Mouse (Mus musculus): Measurements from ENCODE around the gene Add3. TPM values are rescaled to one million over a fixed set of nuclear protein-coding genes. Genes with fewer than 3 reads are reported as not detected.

Gene Add3
- total and polyA plus RNA-seq, 3 experiments = 16.3 to 18.4 (median 16.4) TPM

DNA sequence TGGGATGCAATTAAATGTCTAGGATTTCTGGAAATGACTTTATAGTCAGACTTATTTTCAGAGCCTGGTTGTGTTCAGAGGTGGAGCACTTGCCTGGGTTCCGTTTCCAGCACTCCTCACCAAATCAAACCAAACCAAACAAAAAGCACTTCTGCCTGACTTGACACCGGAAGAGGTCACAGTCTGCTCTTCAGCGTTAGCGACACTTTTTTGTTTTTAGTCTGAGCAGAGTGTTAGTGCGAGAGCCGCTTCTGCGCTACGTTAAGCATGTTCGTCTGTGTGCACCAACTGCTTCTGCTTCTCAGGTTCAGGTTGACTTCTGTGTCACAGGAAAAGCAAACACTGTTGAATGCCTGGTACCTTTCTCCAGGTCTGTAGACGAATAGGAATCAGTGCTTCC lies 44.0 kb downstream of the Add3 start:
- no peak overlapping the region for H3K4me2 ChIP-seq (ENCODE audit: insufficient read depth, low read depth, poor library complexity, severe bottlenecking)
- no peaks in the 10 kb centered on the region for H3K27me3 ChIP-seq (replicated peaks)
- H3K27ac ChIP-seq (ENCODE audit: insufficient read depth, low read depth) = no peak overlapping the region
- H3K36me3 ChIP-seq (replicated peaks in 1 of 2; ENCODE audit: control insufficient read depth in 1 of 2, insufficient read depth in 1 of 2, low read length in 1 of 2) = no peaks in the 10 kb centered on the region
- in situ Hi-C loops (cut with MboI; ENCODE audit: low pct_ligation_motif_present, low pct_unique_long_range_greater_than_20kb, low sequenced_read_pairs) = no loop called here
- TF ChIP-seq IRF4 (IDR thresholded peaks at IDR 0.05; ENCODE audit: low read depth, low read length) = no peak
- TF ChIP-seq CHD2 (IDR thresholded peaks at IDR 0.05; ENCODE audit: low read length) = no peak
- TF ChIP-seq MAFK (IDR thresholded peaks at IDR 0.05; ENCODE audit: insufficient replicate concordance, low read length) = no peak
- no peak for TF ChIP-seq SMC3 (IDR thresholded peaks at IDR 0.05; ENCODE audit: low read depth, low read length)
- no peak for TF ChIP-seq ZMIZ1 (IDR thresholded peaks at IDR 0.05; ENCODE audit: low read depth, low read length)
- TF ChIP-seq ELF1 (IDR thresholded peaks at IDR 0.05; ENCODE audit: low read depth, low read length) = no peak
- TF ChIP-seq JUND (conservative IDR thresholded peaks at IDR 0.05; ENCODE audit: low read depth, low read length) = no peak
- TF ChIP-seq NRF1 (IDR thresholded peaks at IDR 0.05; ENCODE audit: low read depth, low read length) = no peak
- no peak for TF ChIP-seq MAZ (IDR thresholded peaks at IDR 0.05; ENCODE audit: low read depth, low read length)
- no peak for TF ChIP-seq SIN3A (IDR thresholded peaks at IDR 0.05; ENCODE audit: low read length)
- no peak for DNase-seq (ENCODE audit: extremely low read depth)
- H3K79me2 ChIP-seq (replicated peaks; ENCODE audit: control insufficient read depth, extremely low read depth, insufficient read depth, poor library complexity, severe bottlenecking) = no peaks in the 10 kb centered on the region
- H3K4me1 ChIP-seq (ENCODE audit: control insufficient read depth in 1 of 2, insufficient read depth in 2 of 2) = peaks cover 3 to 43% of the 10 kb centered on the region in 2 experiments; a peak in 3 of 4 replicates
- dilution Hi-C loops (cut with MboI; ENCODE audit: extremely low pct_ligation_motif_present, extremely low pct_unique_long_range_greater_than_20kb, low sequenced_read_pairs) = no loop called here
- no peak overlapping the region for H3K9ac ChIP-seq (ENCODE audit: insufficient read depth, low read depth)
- H3K4me3 ChIP-seq (replicated peaks in 1 of 3; ENCODE audit: low read depth in 2 of 3, low read length in 2 of 3, poor library complexity in 1 of 3) = no peak overlapping the region
- H3K9me3 ChIP-seq (replicated peaks; ENCODE audit: low read length) = no peaks in the 10 kb centered on the region

DNA sequence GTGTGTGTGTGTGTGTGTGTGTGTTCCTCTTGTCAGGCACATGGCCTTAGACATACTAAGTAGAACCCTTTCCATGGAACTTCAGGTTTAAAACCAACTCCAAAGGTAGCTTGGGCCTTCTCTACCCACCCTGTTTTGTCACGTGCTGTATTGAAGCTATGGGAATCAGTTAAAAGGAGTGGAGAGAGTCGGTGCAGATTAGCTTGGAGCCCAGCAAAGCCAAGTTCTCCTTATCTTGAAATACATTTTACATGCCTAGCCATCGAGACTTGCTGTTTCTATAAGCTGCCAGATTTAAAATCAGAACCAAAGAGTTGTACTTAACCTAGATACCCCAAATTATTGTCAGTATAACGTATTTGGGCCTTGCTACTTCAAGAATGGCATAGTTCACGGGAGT lies 44.7 kb downstream of the Add3 start:
- no peak overlapping the region for H3K27ac ChIP-seq (ENCODE audit: insufficient read depth, low read depth)
- dilution Hi-C loops (cut with MboI; ENCODE audit: extremely low pct_ligation_motif_present, extremely low pct_unique_long_range_greater_than_20kb, low sequenced_read_pairs) (no loop called here), in situ Hi-C loops (cut with MboI; ENCODE audit: low pct_ligation_motif_present, low pct_unique_long_range_greater_than_20kb, low sequenced_read_pairs) (no loop called here)
- no peaks in the 10 kb centered on the region for H3K36me3 ChIP-seq (replicated peaks in 1 of 2; ENCODE audit: control insufficient read depth in 1 of 2, insufficient read depth in 1 of 2, low read length in 1 of 2)
- peaks cover 3 to 43% of the 10 kb centered on the region in 2 experiments; a peak in 3 of 4 replicates for H3K4me1 ChIP-seq (ENCODE audit: control insufficient read depth in 1 of 2, insufficient read depth in 2 of 2)
- DNase-seq (ENCODE audit: extremely low read depth) = no peak
- no peak overlapping the region for H3K4me3 ChIP-seq (replicated peaks in 1 of 3; ENCODE audit: low read depth in 2 of 3, low read length in 2 of 3, poor library complexity in 1 of 3)
- H3K9me3 ChIP-seq (replicated peaks; ENCODE audit: low read length) = no peaks in the 10 kb centered on the region
- TF ChIP-seq MEF2A (IDR thresholded peaks at IDR 0.05; ENCODE audit: borderline replicate concordance, low read depth, low read length) = no peak
- no peak for TF ChIP-seq RCOR1 (conservative IDR thresholded peaks at IDR 0.05; ENCODE audit: low read depth, low read length)
- no peak for TF ChIP-seq SIN3A (IDR thresholded peaks at IDR 0.05; ENCODE audit: low read length)
- no peak for TF ChIP-seq POLR2A (IDR thresholded peaks at IDR 0.05; ENCODE audit: low read depth, low read length)
- TF ChIP-seq KAT2A (IDR thresholded peaks at IDR 0.05; ENCODE audit: insufficient replicate concordance, low read length) = no peak
- no peak for TF ChIP-seq GABPA (IDR thresholded peaks at IDR 0.05; ENCODE audit: insufficient replicate concordance, low read depth, low read length)
- TF ChIP-seq MAX (IDR thresholded peaks at IDR 0.05; ENCODE audit: low read length) = no peak
- no peak for TF ChIP-seq ZNF384 (IDR thresholded peaks at IDR 0.05; ENCODE audit: low read depth, low read length)
- TF ChIP-seq MAFK (IDR thresholded peaks at IDR 0.05; ENCODE audit: insufficient replicate concordance, low read length) = no peak
- no peak for TF ChIP-seq USF1 (IDR thresholded peaks at IDR 0.05; ENCODE audit: low read depth, low read length)
- no peak for TF ChIP-seq ETS1 (conservative IDR thresholded peaks at IDR 0.05; ENCODE audit: low read depth, low read length)
- no peak for TF ChIP-seq JUN (IDR thresholded peaks at IDR 0.05; ENCODE audit: insufficient read depth, low read depth, low read length)
- no peak for TF ChIP-seq PAX5 (IDR thresholded peaks at IDR 0.05; ENCODE audit: low read length)
- no peak for TF ChIP-seq ELF1 (IDR thresholded peaks at IDR 0.05; ENCODE audit: low read depth, low read length)
- TF ChIP-seq NELFE (IDR thresholded peaks at IDR 0.05; ENCODE audit: low read depth, low read length) = no peak
- TF ChIP-seq POLR2AphosphoS2 (IDR thresholded peaks at IDR 0.05; ENCODE audit: low read depth, low read length) = no peak
- no peak for TF ChIP-seq TCF12 (IDR thresholded peaks at IDR 0.05; ENCODE audit: low read depth, low read length)
- no peaks in the 10 kb centered on the region for H3K79me2 ChIP-seq (replicated peaks; ENCODE audit: control insufficient read depth, extremely low read depth, insufficient read depth, poor library complexity, severe bottlenecking)
- H3K4me2 ChIP-seq (ENCODE audit: insufficient read depth, low read depth, poor library complexity, severe bottlenecking) = no peak overlapping the region
- H3K27me3 ChIP-seq (replicated peaks) = no peaks in the 10 kb centered on the region
- H3K9ac ChIP-seq (ENCODE audit: insufficient read depth, low read depth) = no peak overlapping the region
